Mouse (Mus musculus) left cerebral cortex, postnatal 10 days (tissue): Measurements from ENCODE around the gene Spindoc. TPM values are rescaled to one million over a fixed set of nuclear protein-coding genes. Genes with fewer than 3 reads are reported as not detected.
A peak's percentile ranks its signal among the peaks of the same experiment; 100 is the strongest.

Source experiments
- DNase-seq, 2 experiments: peaks; one replicate each; pipeline ENCODE4 v3.0.0; 2021 to 2022; ENCODE audit warnings: low spot score in 2 of 2, mixed read lengths in 1 of 2; ENCODE audit errors: extremely low spot score in 1 of 2
- intact Hi-C: fragments of 180-260 bp; cut with DNase I; formaldehyde crosslinking; loops from one replicate; pipeline ENCODE4 v1.15.1; 2025
- microRNA-seq: library from miRNA; unstranded; fragments of <30 nt; microRNA quantifications from one replicate; pipeline ENCODE4 v1.2.0, GENCODE M21; 2022
- total RNA-seq, 2 experiments: library from RNA; stranded (reverse); gene quantifications; 2 replicates each; pipeline ENCODE4 v1.2.3; 2021

Gene Spindoc
- total RNA-seq, 2 experiments from 2014 or later = 33.4 to 38.2 TPM

DNA sequence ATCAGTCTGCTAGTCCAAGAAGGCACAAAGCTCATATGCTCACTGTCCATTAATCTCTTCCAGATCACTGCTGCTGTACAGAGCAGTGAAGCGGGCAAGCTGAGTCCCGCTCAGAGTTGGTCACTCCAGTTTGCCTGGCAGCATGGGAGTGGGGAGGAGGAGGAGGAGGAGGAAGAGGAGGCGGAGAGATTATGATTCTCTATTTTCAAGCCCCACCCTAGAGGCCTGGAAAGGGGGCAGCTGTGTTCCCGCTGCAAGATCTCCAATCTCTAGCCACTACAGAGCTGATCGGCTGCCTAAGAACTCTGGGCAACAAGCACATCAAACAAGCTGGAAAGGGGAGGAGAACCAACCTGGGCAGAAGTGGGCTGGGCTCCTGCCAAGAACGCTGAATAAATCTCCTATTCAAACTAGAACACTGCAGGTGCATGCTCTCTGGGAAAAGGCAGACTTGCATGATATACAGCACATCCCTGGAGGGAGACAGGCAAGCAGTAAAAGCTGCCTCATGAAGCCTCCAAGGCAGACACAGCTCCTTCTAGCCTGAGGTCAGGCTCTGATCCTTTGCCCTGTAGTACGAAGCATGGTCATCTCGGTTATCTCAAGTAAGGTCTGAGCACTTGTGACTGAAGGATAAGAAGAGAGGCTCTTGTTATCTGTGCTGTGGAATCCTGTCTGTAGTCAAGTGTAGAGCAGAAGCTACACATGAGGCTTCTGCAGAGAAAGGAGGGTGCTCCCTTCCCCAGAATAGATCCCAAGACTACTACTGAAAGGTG is 74.6 kb downstream of the Spindoc start:
- intact Hi-C loops = no loop called here
- DNase-seq = peak in 1 of 2 experiments; percentile 35

- no peak for DNase-seq
- intact Hi-C loops = no loop called here
Observed at GRCm38 (mm10) chr19:7306968-7307367, 75.8 kb downstream of the Spindoc start.

GRCm38 (mm10) chr19:7305380-7306310 is 77.1 kb downstream of the Spindoc start:
- no peak for DNase-seq

DNA sequence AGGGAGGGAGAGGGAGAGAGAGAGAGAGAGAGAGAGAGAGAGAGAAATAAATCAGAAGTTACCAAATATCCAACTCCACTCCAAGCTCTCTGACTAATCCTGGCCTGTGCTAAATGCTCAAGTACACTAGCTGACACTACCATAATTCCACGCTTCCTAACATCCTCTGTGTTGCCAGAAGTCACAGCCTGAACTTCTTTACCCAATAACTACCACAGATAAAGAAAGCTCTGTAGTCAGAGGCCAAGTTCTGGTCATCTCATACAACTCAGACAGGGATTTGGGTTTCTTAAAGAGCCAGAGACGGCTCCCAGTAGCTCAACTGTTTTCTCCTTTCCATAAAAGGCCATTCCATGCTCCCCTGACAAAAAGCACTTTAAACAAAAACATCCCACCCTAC is 78.0 kb downstream of the Spindoc start:
- intact Hi-C loops = no loop called here
- no peak for DNase-seq

More at GRCm38 (mm10) chr19:7305380-7306310, 77.1 kb downstream of the Spindoc start:
- intact Hi-C loops = no loop called here

Small RNA genes lying within 50 kb of the gene (microRNA-seq; reads per million reads assigned to microRNA genes)
- gene Mir6991 = 2.6 reads per million

Other genes with a start within 250 kb of the Spindoc start
- 100 to 1,000 TPM; 222 to 235 TPM for gene Otub1, start 176.7 kb downstream of the Spindoc start, total RNA-seq
- 100 to 1,000 TPM; 855 to 924 TPM for gene Cox8a, start 165.4 kb downstream of the Spindoc start, total RNA-seq
- 10 to 100 TPM; 40.6 to 41.5 TPM for gene Naa40, start 141.8 kb downstream of the Spindoc start, total RNA-seq
- 10 to 100 TPM; 16.0 to 18.7 TPM for gene Rcor2, start 115.7 kb downstream of the Spindoc start, total RNA-seq
- 100 to 1,000 TPM; 113 to 116 TPM for gene Mark2, start 41.1 kb downstream of the Spindoc start, total RNA-seq
- gene 2700081O15Rik, start 34.6 kb upstream of the Spindoc start, total RNA-seq = 10 to 100 TPM; 51.2 to 51.5 TPM
- gene Rtn3, start 100.3 kb upstream of the Spindoc start, total RNA-seq = 100 to 1,000 TPM; 927 to 930 TPM
- 10 to 100 TPM; 19.4 to 21.6 TPM for gene Atl3, start 111.0 kb upstream of the Spindoc start, total RNA-seq
- gene Pla2g16, start 174.5 kb upstream of the Spindoc start, total RNA-seq = 1 to 10 TPM; 8.0 to 8.5 TPM
- under 1 TPM; 0.26 to 0.28 TPM for gene Lgals12, start 224.2 kb upstream of the Spindoc start, total RNA-seq
- not detected for gene Hrasls5, start 229.5 kb upstream of the Spindoc start, total RNA-seq